Mouse (Mus musculus): ENCODE measurements at regions not wholly inside any gene's neighbourhood (a gene's known extent, or its start where the extent isn't known, plus 50 kb on each side); places are given as distances from the start of the nearest gene placed in this dataset.

GRCm38 (mm10) chr2:64706646-64707177, 318.1 kb downstream of the Grb14 start:
- no peak for DNase-seq (ENCODE audit: low spot score in 2 of 2)
- intact Hi-C loops (cut with DNase I), result no loop called here

- intact Hi-C loops (cut with DNase I), result no loop called here
Observed at GRCm38 (mm10) chr2:64695974-64696373, 328.8 kb downstream of the Grb14 start.

GRCm38 (mm10) chr2:64691444-64691843, 333.3 kb downstream of the Grb14 start:
- no peak for DNase-seq (ENCODE audit: low spot score in 2 of 2)
- intact Hi-C loops (cut with DNase I), result no loop called here

More at GRCm38 (mm10) chr2:64695974-64696373, 328.8 kb downstream of the Grb14 start:
- DNase-seq (ENCODE audit: low spot score in 2 of 2), result no peak

GRCm38 (mm10) chr2:64690996-64691395, 333.8 kb downstream of the Grb14 start:
- intact Hi-C loops (cut with DNase I), result no loop called here

GRCm38 (mm10) chr2:64686781-64687180, 338.0 kb downstream of the Grb14 start:
- intact Hi-C loops (cut with DNase I), result no loop called here
- no peak for DNase-seq (ENCODE audit: low spot score in 2 of 2)

More at GRCm38 (mm10) chr2:64690996-64691395, 333.8 kb downstream of the Grb14 start:
- DNase-seq (ENCODE audit: low spot score in 2 of 2), result no peak

GRCm38 (mm10) chr2:64649614-64650013, 375.2 kb downstream of the Grb14 start:
- intact Hi-C loops (cut with DNase I), result no loop called here
- DNase-seq (ENCODE audit: low spot score in 2 of 2), result no peak

- intact Hi-C loops (cut with DNase I), result no loop called here
Observed at GRCm38 (mm10) chr2:64616931-64617330, 407.9 kb downstream of the Grb14 start.

GRCm38 (mm10) chr2:64606864-64607263, 417.9 kb downstream of the Grb14 start:
- no peak for DNase-seq (ENCODE audit: low spot score in 2 of 2)

More at GRCm38 (mm10) chr2:64616931-64617330, 407.9 kb downstream of the Grb14 start:
- DNase-seq (ENCODE audit: low spot score in 2 of 2), result no peak

GRCm38 (mm10) chr2:64582258-64582657, 442.5 kb downstream of the Grb14 start:
- DNase-seq (ENCODE audit: low spot score in 2 of 2), result no peak
- intact Hi-C loops (cut with DNase I), result no loop called here

More at GRCm38 (mm10) chr2:64606864-64607263, 417.9 kb downstream of the Grb14 start:
- intact Hi-C loops (cut with DNase I), result no loop called here

- intact Hi-C loops (cut with DNase I), result no loop called here
- peak; percentile 6 for DNase-seq (ENCODE audit: low spot score in 2 of 2)
Observed at GRCm38 (mm10) chr2:64536032-64536431, 438.2 kb upstream of the Fign start.

GRCm38 (mm10) chr2:64535351-64535851, 437.6 kb upstream of the Fign start:
- intact Hi-C loops (cut with DNase I), result no loop called here
- no peak for DNase-seq (ENCODE audit: low spot score in 2 of 2)

- intact Hi-C loops (cut with DNase I), result no loop called here
- DNase-seq (ENCODE audit: low spot score in 2 of 2), result no peak
Observed at GRCm38 (mm10) chr2:64534869-64535268, 437.0 kb upstream of the Fign start.

- intact Hi-C loops (cut with DNase I), result no loop called here
- DNase-seq (ENCODE audit: low spot score in 2 of 2), result no peak
Observed at GRCm38 (mm10) chr2:64534344-64534743, 436.5 kb upstream of the Fign start.

GRCm38 (mm10) chr2:64522722-64523121, 424.9 kb upstream of the Fign start:
- intact Hi-C loops (cut with DNase I), result no loop called here
- DNase-seq (ENCODE audit: low spot score in 2 of 2), result no peak

GRCm38 (mm10) chr2:64522233-64522632, 424.4 kb upstream of the Fign start:
- intact Hi-C loops (cut with DNase I), result no loop called here
- DNase-seq (ENCODE audit: low spot score in 2 of 2), result no peak

GRCm38 (mm10) chr2:64495725-64496124, 397.9 kb upstream of the Fign start:
- intact Hi-C loops (cut with DNase I), result no loop called here
- DNase-seq (ENCODE audit: low spot score in 2 of 2), result no peak

- intact Hi-C loops (cut with DNase I), result no loop called here
- DNase-seq (ENCODE audit: low spot score in 2 of 2), result no peak
Observed at GRCm38 (mm10) chr2:64466412-64466970, 368.7 kb upstream of the Fign start.

- DNase-seq (ENCODE audit: low spot score in 2 of 2), result no peak
- intact Hi-C loops (cut with DNase I), result no loop called here
Observed at GRCm38 (mm10) chr2:64462466-64463114, 364.8 kb upstream of the Fign start.

GRCm38 (mm10) chr2:64462041-64462440, 364.2 kb upstream of the Fign start:
- DNase-seq (ENCODE audit: low spot score in 2 of 2), result no peak
- intact Hi-C loops (cut with DNase I), result no loop called here

- DNase-seq (ENCODE audit: low spot score in 2 of 2), result no peak
- intact Hi-C loops (cut with DNase I), result no loop called here
Observed at GRCm38 (mm10) chr2:64461636-64462035, 363.8 kb upstream of the Fign start.

- peak; percentile 14 to 25 for DNase-seq (ENCODE audit: low spot score in 2 of 2)
- intact Hi-C loops (cut with DNase I), result no loop called here
Observed at GRCm38 (mm10) chr2:64458171-64458570, 360.3 kb upstream of the Fign start.

Measured in left cerebral cortex, postnatal 14 days (tissue).